Mouse (Mus musculus): ENCODE results near the gene Olfr685. TPM values are rescaled to one million over a fixed set of nuclear protein-coding genes. Genes with fewer than 3 reads are reported as not detected.

The Olfr685 gene
- polyA plus RNA-seq, 1 experiment from 2014 or later, result not detected

DNA sequence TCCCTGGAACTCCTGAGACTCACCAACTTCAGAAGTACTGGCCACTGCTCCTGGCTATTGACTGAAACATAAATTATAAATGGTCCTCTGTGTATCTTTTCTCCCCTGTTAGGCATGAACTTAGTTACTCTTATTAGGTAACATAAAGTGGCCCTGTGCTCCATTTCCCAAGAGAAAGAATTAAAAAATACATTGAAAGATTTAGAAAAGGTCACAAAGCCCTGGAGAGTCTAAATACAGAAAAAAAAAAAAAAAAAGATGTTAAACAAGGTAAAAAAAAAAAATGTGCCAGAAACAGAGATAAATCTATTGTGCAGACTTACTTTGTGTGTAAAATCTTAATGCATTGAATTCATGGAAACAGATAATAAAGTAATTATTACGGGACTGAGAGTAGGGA is 22.3 kb downstream of the Olfr685 start, which contains the start of gene Olfr684:
TSS of gene Olfr684 (minus strand) at position 101 of the 400 bp plus-strand sequence.
- Histone ChIP-seq H3K9me3 (replicated peaks; ENCODE audit: control insufficient read depth, low read length, poor library complexity, severe bottlenecking) (no peaks in the 10 kb centered on the region), H3K9ac (ENCODE audit: low read depth, low read length) (no peak within 1 kb of the TSS), H3K4me3 (ENCODE audit: low read depth, low read length) (no peak within 1 kb of the TSS), H3K4me1 (ENCODE audit: control insufficient read depth, insufficient read depth, low read length) (no peaks in the 10 kb centered on the region), H3K27me3 (ENCODE audit: control insufficient read depth, insufficient read depth, low read depth, low read length) (no peaks in the 10 kb centered on the region), H3K36me3 (ENCODE audit: control insufficient read depth, insufficient read depth, low read length) (no peaks in the 10 kb centered on the region), H3K4me2 (ENCODE audit: low read length) (no peak within 1 kb of the TSS), H3K27ac (ENCODE audit: low read length) (no peak within 1 kb of the TSS)
- no peak for ATAC-seq
- WGBS, result 72% methylated on average over 1 of the region's 1 CpGs

DNA sequence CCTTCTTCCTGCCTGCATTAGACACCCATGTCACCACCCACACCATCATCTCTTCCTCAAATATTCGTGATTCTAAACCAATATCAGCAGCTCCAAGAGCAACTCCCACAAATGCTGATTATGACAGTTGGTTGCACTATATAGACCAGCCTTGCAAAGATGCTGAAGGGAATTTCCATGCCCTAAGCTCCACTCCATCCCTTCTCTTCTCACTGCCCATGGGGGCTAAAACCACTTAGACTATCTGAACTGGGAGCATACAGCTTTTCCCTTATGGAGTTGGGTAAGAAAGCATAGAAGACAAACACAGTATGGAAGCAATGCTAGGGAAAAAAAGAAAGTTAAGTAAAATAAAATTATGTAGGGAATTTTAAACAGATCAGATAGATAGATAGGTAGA is 38.9 kb downstream of the Olfr685 start, which contains the start of gene Olfr683:
TSS of gene Olfr683 (minus strand) at position 101 of the 400 bp plus-strand sequence.
- no peaks in the 10 kb centered on the region for H3K36me3 ChIP-seq (ENCODE audit: control insufficient read depth, insufficient read depth, low read length)
- no peak within 1 kb of the TSS for H3K27ac ChIP-seq (ENCODE audit: low read length)
- no peak within 1 kb of the TSS for H3K9ac ChIP-seq (ENCODE audit: low read depth, low read length)
- no peaks in the 10 kb centered on the region for H3K9me3 ChIP-seq (replicated peaks; ENCODE audit: control insufficient read depth, low read length, poor library complexity, severe bottlenecking)
- no peaks in the 10 kb centered on the region for H3K4me1 ChIP-seq (ENCODE audit: control insufficient read depth, insufficient read depth, low read length)
- WGBS, result 82% methylated on average over 1 of the region's 1 CpGs
- H3K27me3 ChIP-seq (ENCODE audit: control insufficient read depth, insufficient read depth, low read depth, low read length), result no peaks in the 10 kb centered on the region
- H3K4me3 ChIP-seq (ENCODE audit: low read depth, low read length), result no peak within 1 kb of the TSS
- no peak for ATAC-seq
- H3K4me2 ChIP-seq (ENCODE audit: low read length), result no peak within 1 kb of the TSS

DNA sequence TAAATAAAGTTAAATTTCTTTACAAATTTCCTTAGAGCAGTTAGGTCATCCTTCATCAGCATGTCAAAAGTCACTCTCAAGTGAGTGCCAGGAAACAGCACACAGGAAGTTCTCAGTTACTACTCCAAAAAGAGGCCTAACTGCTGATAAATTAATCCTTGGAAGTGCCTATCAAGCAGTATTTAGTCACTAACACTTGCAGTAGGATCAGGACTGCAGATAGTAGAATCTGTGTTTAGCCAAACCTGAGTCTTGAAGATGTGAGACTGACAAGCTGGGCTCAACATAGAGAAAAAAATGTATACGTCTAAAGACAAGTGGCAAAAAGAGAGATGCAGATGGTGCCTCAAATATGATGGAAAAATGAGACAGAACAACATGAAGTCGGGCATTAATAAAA is 44.5 kb downstream of the Olfr685 start:
- no peaks in the 10 kb centered on the region for H3K9me3 ChIP-seq (replicated peaks; ENCODE audit: control insufficient read depth, low read length, poor library complexity, severe bottlenecking)
- no peaks in the 10 kb centered on the region for H3K4me1 ChIP-seq (ENCODE audit: control insufficient read depth, insufficient read depth, low read length)
- no peak for ATAC-seq
- H3K4me2 ChIP-seq (ENCODE audit: low read length), result no peak overlapping the region
- no peak overlapping the region for H3K9ac ChIP-seq (ENCODE audit: low read depth, low read length)
- no peak overlapping the region for H3K4me3 ChIP-seq (ENCODE audit: low read depth, low read length)
- no peaks in the 10 kb centered on the region for H3K27me3 ChIP-seq (ENCODE audit: control insufficient read depth, insufficient read depth, low read depth, low read length)
- no peak overlapping the region for H3K27ac ChIP-seq (ENCODE audit: low read length)
- WGBS, result 76% methylated on average over 2 of the region's 2 CpGs
- H3K36me3 ChIP-seq (ENCODE audit: control insufficient read depth, insufficient read depth, low read length), result no peaks in the 10 kb centered on the region

Other genes with a start within 250 kb of the Olfr685 start
- not detected in 2 replicates for gene Olfr670, start 223.4 kb downstream of the Olfr685 start, polyA plus RNA-seq (2015; fragmentation: Nextera tagmentation; extraction: Ambion mirVana)
- gene Olfr671, start 206.9 kb downstream of the Olfr685 start, polyA plus RNA-seq (2015; fragmentation: Nextera tagmentation; extraction: Ambion mirVana), result not detected in 2 replicates
- gene Olfr672, start 184.0 kb downstream of the Olfr685 start, polyA plus RNA-seq (2015; fragmentation: Nextera tagmentation; extraction: Ambion mirVana), result not detected in 2 replicates
- not detected in 2 replicates for gene Olfr675, start 157.6 kb downstream of the Olfr685 start, polyA plus RNA-seq (2015; fragmentation: Nextera tagmentation; extraction: Ambion mirVana)
- not detected in 2 replicates for gene Olfr676, start 153.3 kb downstream of the Olfr685 start, polyA plus RNA-seq (2015; fragmentation: Nextera tagmentation; extraction: Ambion mirVana)
- not detected in 2 replicates for gene Olfr677, start 134.6 kb downstream of the Olfr685 start, polyA plus RNA-seq (2015; fragmentation: Nextera tagmentation; extraction: Ambion mirVana)
- not detected in 2 replicates for gene Olfr678, start 121.5 kb downstream of the Olfr685 start, polyA plus RNA-seq (2015; fragmentation: Nextera tagmentation; extraction: Ambion mirVana)
- gene Olfr679, start 104.8 kb downstream of the Olfr685 start, polyA plus RNA-seq (2015; fragmentation: Nextera tagmentation; extraction: Ambion mirVana), result not detected in 2 replicates
- not detected in 2 replicates for gene Olfr680-ps1, start 93.2 kb downstream of the Olfr685 start, polyA plus RNA-seq (2015; fragmentation: Nextera tagmentation; extraction: Ambion mirVana)
- not detected in 2 replicates for gene Olfr681, start 69.2 kb downstream of the Olfr685 start, polyA plus RNA-seq (2015; fragmentation: Nextera tagmentation; extraction: Ambion mirVana)
- gene Olfr683, start 39.0 kb downstream of the Olfr685 start, polyA plus RNA-seq (2015; fragmentation: Nextera tagmentation; extraction: Ambion mirVana), result not detected in 2 replicates
- gene Olfr684, start 22.4 kb downstream of the Olfr685 start, polyA plus RNA-seq (2015; fragmentation: Nextera tagmentation; extraction: Ambion mirVana), result not detected in 2 replicates
- gene Olfr686, start 21.5 kb upstream of the Olfr685 start, polyA plus RNA-seq (2015; fragmentation: Nextera tagmentation; extraction: Ambion mirVana), result not detected in 2 replicates
- not detected in 2 replicates for gene Olfr688, start 102.1 kb upstream of the Olfr685 start, polyA plus RNA-seq (2015; fragmentation: Nextera tagmentation; extraction: Ambion mirVana)
- 0.19 TPM in 1 of 2 replicates, not detected in the other for gene Olfr689, start 125.2 kb upstream of the Olfr685 start, polyA plus RNA-seq (2015; fragmentation: Nextera tagmentation; extraction: Ambion mirVana)
- gene Olfr690, start 148.1 kb upstream of the Olfr685 start, polyA plus RNA-seq (2015; fragmentation: Nextera tagmentation; extraction: Ambion mirVana), result not detected in 2 replicates
- 0.19 and 0.21 TPM in 2 replicates for gene Olfr691, start 156.3 kb upstream of the Olfr685 start, polyA plus RNA-seq (2015; fragmentation: Nextera tagmentation; extraction: Ambion mirVana)
- not detected in 2 replicates for gene Olfr692, start 182.2 kb upstream of the Olfr685 start, polyA plus RNA-seq (2015; fragmentation: Nextera tagmentation; extraction: Ambion mirVana)
- gene Gm5901, start 189.0 kb upstream of the Olfr685 start, polyA plus RNA-seq (2015; fragmentation: Nextera tagmentation; extraction: Ambion mirVana), result not detected in 2 replicates
- gene Fam160a2, start 214.0 kb upstream of the Olfr685 start, polyA plus RNA-seq (2015; fragmentation: Nextera tagmentation; extraction: Ambion mirVana), result 43.7 and 50.8 TPM in 2 replicates
- 0.14 and 0.25 TPM in 2 replicates for gene Cnga4, start 218.6 kb upstream of the Olfr685 start, polyA plus RNA-seq (2015; fragmentation: Nextera tagmentation; extraction: Ambion mirVana)
- 6.2 and 8.5 TPM in 2 replicates for gene Cckbr, start 239.7 kb upstream of the Olfr685 start, polyA plus RNA-seq (2015; fragmentation: Nextera tagmentation; extraction: Ambion mirVana)